ENCODE assay signal across 23 mouse cellular contexts in genomic region chr12:16620230-16620629, GRCm38 (mm10). TPM values are rescaled to one million over a fixed set of nuclear protein-coding genes. Genes with fewer than 3 reads are reported as not detected.
DNase-seq lines count a peak whose midpoint lies in the region; ATAC-seq and TF ChIP-seq lines count a peak whose summit lies in the region.
"Had no signal": no experiment of that assay in that cellular context is flagged by ENCODE, and none has a peak within 500 bp of the region (broad histone marks: within the 10 kb centered on the region; RNA-seq: fewer than 3 reads in every experiment).

No protein-coding gene starts in this region.

- ATAC-seq in heart, postnatal 0 days (ENCODE audit: insufficient read depth, low read depth): no peak
- no peak for ATAC-seq in kidney, embryonic 16.5 days (ENCODE audit: low FRiP score, low TSS enrichment)
- ATAC-seq: intestine, postnatal 0 days had no signal

- TF ChIP-seq CTCF in heart, postnatal 0 days (IDR thresholded peaks at IDR 0.05; ENCODE audit: low read depth): no peak

- no peaks in the 10 kb centered on the region for H3K36me3 ChIP-seq in heart, postnatal 0 days (replicated peaks; ENCODE audit: control insufficient read depth, insufficient read depth, low read length)
- H3K36me3 ChIP-seq in heart, embryonic 10.5 days: no peaks in the 10 kb centered on the region
- no peaks in the 10 kb centered on the region for H3K36me3 ChIP-seq in kidney, embryonic 16.5 days (ENCODE audit: insufficient read depth, low read length)
- H3K36me3 ChIP-seq: heart, embryonic 12.5 days; hindbrain, embryonic 15.5 days; limb, embryonic 15.5 days; lung, embryonic 15.5 days; stomach, embryonic 15.5 days had no signal

- no peak overlapping the region for H3K4me2 ChIP-seq in heart, postnatal 0 days (ENCODE audit: low read depth, low read length)
- H3K4me2 ChIP-seq in kidney, embryonic 16.5 days (replicated peaks; ENCODE audit: low read depth, low read length): no peak overlapping the region
- H3K4me2 ChIP-seq: heart, embryonic 12.5 days; hindbrain, embryonic 15.5 days; limb, embryonic 15.5 days; lung, embryonic 15.5 days; midbrain, embryonic 11.5 days; stomach, embryonic 15.5 days had no signal

- H3K9me3 ChIP-seq in heart, postnatal 0 days (replicated peaks; ENCODE audit: control insufficient read depth, low read length): no peaks in the 10 kb centered on the region
- no peaks in the 10 kb centered on the region for H3K9me3 ChIP-seq in heart, embryonic 10.5 days
- no peaks in the 10 kb centered on the region for H3K9me3 ChIP-seq in kidney, embryonic 16.5 days (ENCODE audit: low read length)
- H3K9me3 ChIP-seq: heart, embryonic 12.5 days; hindbrain, embryonic 15.5 days; limb, embryonic 15.5 days; lung, embryonic 15.5 days; stomach, embryonic 15.5 days had no signal

- WGBS in heart, postnatal 0 days: 72% methylated on average over 3 of the region's 3 CpGs
- WGBS in heart, embryonic 10.5 days: 83% methylated on average over 3 of the region's 3 CpGs
- WGBS in kidney, embryonic 16.5 days: 83% methylated on average over 3 of the region's 3 CpGs

- H3K27ac ChIP-seq in heart, postnatal 0 days (ENCODE audit: low read depth): 0 out of 2 replicates have a peak overlapping the region, but pooled peaks have one; percentile 77
- no peak overlapping the region for H3K27ac ChIP-seq in heart, embryonic 10.5 days
- H3K27ac ChIP-seq in kidney, embryonic 16.5 days (ENCODE audit: low read length): no peak overlapping the region
- H3K27ac ChIP-seq: hindbrain, embryonic 15.5 days; kidney, postnatal 0 days; limb, embryonic 15.5 days; stomach, embryonic 15.5 days had no signal

- H3K9ac ChIP-seq in heart, postnatal 0 days (replicated peaks; ENCODE audit: low read depth, low read length): no peak overlapping the region
- no peak overlapping the region for H3K9ac ChIP-seq in kidney, embryonic 16.5 days (replicated peaks; ENCODE audit: low read length)
- H3K9ac ChIP-seq: heart, embryonic 12.5 days; hindbrain, embryonic 15.5 days; limb, embryonic 15.5 days; lung, embryonic 15.5 days; stomach, embryonic 15.5 days had no signal

- no peak overlapping the region for H3K4me3 ChIP-seq in heart, postnatal 0 days (ENCODE audit: low read depth, low read length)
- no peak overlapping the region for H3K4me3 ChIP-seq in heart, embryonic 10.5 days
- H3K4me3 ChIP-seq in kidney, embryonic 16.5 days (ENCODE audit: low read length): no peak overlapping the region
- H3K4me3 ChIP-seq: heart, embryonic 12.5 days; hindbrain, embryonic 15.5 days; limb, embryonic 15.5 days; lung, embryonic 15.5 days; stomach, embryonic 15.5 days had no signal

- H3K27me3 ChIP-seq in heart, postnatal 0 days (ENCODE audit: control insufficient read depth, insufficient read depth, low read length): no peaks in the 10 kb centered on the region
- H3K27me3 ChIP-seq in heart, embryonic 10.5 days (ENCODE audit: insufficient read depth, poor library complexity, severe bottlenecking): no peaks in the 10 kb centered on the region
- H3K27me3 ChIP-seq in kidney, embryonic 16.5 days (ENCODE audit: insufficient read depth, low read length): no peaks in the 10 kb centered on the region
- H3K27me3 ChIP-seq: heart, embryonic 12.5 days; hindbrain, embryonic 15.5 days; limb, embryonic 15.5 days; lung, embryonic 15.5 days; stomach, embryonic 15.5 days had no signal

- H3K4me1 ChIP-seq in heart, postnatal 0 days (ENCODE audit: control insufficient read depth, insufficient read depth): peaks cover 11% of the 10 kb centered on the region
- H3K4me1 ChIP-seq in heart, embryonic 10.5 days: peaks cover 16% of the 10 kb centered on the region
- H3K4me1 ChIP-seq in kidney, embryonic 16.5 days (ENCODE audit: insufficient read depth, low read length): peaks cover 14% of the 10 kb centered on the region

- no peak for DNase-seq in heart, postnatal 0 days (ENCODE audit: low spot score)
- DNase-seq in heart, embryonic 10.5 days (ENCODE audit: low spot score): no peak
- peak; percentile 66 for DNase-seq in 3T3-L1 (ENCODE audit: low read depth, low spot score)
- peak; percentile 14 for DNase-seq in Muller cell, postnatal 12 days (ENCODE audit: inconsistent ontology term)
- peak; percentile 37 for DNase-seq in lung, postnatal 25 days (ENCODE audit: low spot score)
- no peak for DNase-seq in left cerebral cortex, postnatal 36 days (ENCODE audit: low spot score in 2 of 2)
- DNase-seq: cerebellum, adult 18-20 months; cerebellum, postnatal 25 days; embryo, embryonic 11 days; gastrocnemius, postnatal 36 days; retina, postnatal 1 day; thymus, adult 18-20 months had no signal

- no peak for TF ChIP-seq EP300 in heart, postnatal 0 days (IDR thresholded peaks at IDR 0.05; ENCODE audit: low read depth)

- intact Hi-C loops in left cerebral cortex, postnatal 36 days (cut with DNase I): no loop called here

RNA-seq across cellular contexts. Expression of gene Lpin1, which starts 9.5 kb away (rescaled TPM):
- 16.9 and 24.8 TPM in 2 replicates for total RNA-seq in heart, postnatal 0 days (2014; rRNA removed; ENCODE audit: low replicate concordance)
- 10.6 and 11.1 TPM in 2 replicates for polyA plus RNA-seq in heart, postnatal 0 days (2015; fragmentation: Nextera tagmentation; extraction: Ambion mirVana)
- 3.3 and 4.6 TPM in 2 replicates for polyA plus RNA-seq in heart, embryonic 10.5 days (2016; fragmentation: Nextera tagmentation; extraction: Ambion mirVana)
- polyA plus RNA-seq in kidney, embryonic 16.5 days (2015; fragmentation: Nextera tagmentation; extraction: Ambion mirVana): 5.7 and 6.8 TPM in 2 replicates
- 10 to 100 TPM; 19.6 to 23.0 TPM for total RNA-seq in left cerebral cortex, postnatal 36 days (2021)

RNA-seq across cellular contexts. Expression of gene Ntsr2, which starts 33.0 kb away (rescaled TPM):
- 0.38 TPM in 1 of 2 replicates, not detected in the other for total RNA-seq in heart, postnatal 0 days (2014; rRNA removed; ENCODE audit: low replicate concordance)
- 0.79 and 0.82 TPM in 2 replicates for polyA plus RNA-seq in heart, postnatal 0 days (2015; fragmentation: Nextera tagmentation; extraction: Ambion mirVana)
- not detected in 2 replicates for polyA plus RNA-seq in heart, embryonic 10.5 days (2016; fragmentation: Nextera tagmentation; extraction: Ambion mirVana)
- polyA plus RNA-seq in kidney, embryonic 16.5 days (2015; fragmentation: Nextera tagmentation; extraction: Ambion mirVana): 0.34 and 0.63 TPM in 2 replicates
- total RNA-seq in left cerebral cortex, postnatal 36 days (2021): 100 to 1,000 TPM; 154 to 164 TPM
- total RNA-seq: monocyte, adult 5-6 weeks had no signal
- polyA plus RNA-seq: heart, embryonic 12.5 days; intestine, postnatal 0 days; limb, embryonic 15.5 days; lung, embryonic 15.5 days; midbrain, embryonic 11.5 days; neural tube, embryonic 11.5 days had no signal

Comparison
In these comparisons a context has a peak if more than half of its experiments do, and no peak if none do; other contexts are left out.
1. DNase-seq: peak in 3T3-L1 (single experiment), Muller cell, postnatal 12 days (single experiment) and lung, postnatal 25 days (single experiment); none in heart, postnatal 0 days (single experiment), heart, embryonic 10.5 days (single experiment) and left cerebral cortex, postnatal 36 days (0 of 2).